Mouse (Mus musculus) lung, postnatal 0 days (tissue): ENCODE results near the gene Uqcc1. TPM values are rescaled to one million over a fixed set of nuclear protein-coding genes. Genes with fewer than 3 reads are reported as not detected.
"Not testable (repeated sequence)": the region's sequence is repeated elsewhere in the genome, so short reads cannot be mapped to it uniquely, and the experiment has no call there.

Experiments used
- ATAC-seq: fragments of 200-750 bp; cut with Nextera tagmentation; 2 replicates; pipeline ENCODE4 v1.8.0; 2017; ENCODE audit warnings: moderate library complexity
- DNase-seq: peaks from one replicate; pipeline ENCODE4 v3.0.0-alpha.2; 2016; ENCODE audit warnings: low spot score
- H3K27ac ChIP-seq: fragments of 300-500 bp; sonication (generic); 2 replicates; pipeline ENCODE4 v1.5.1; 2014; ENCODE audit warnings: antibody characterized with exemption, mild to moderate bottlenecking, low read length, mixed read lengths
- H3K27me3 ChIP-seq: fragments of 300-500 bp; sonication (generic); replicated peaks from 2 replicates; pipeline ENCODE4 v1.6.1; 2014; ENCODE audit warnings: low read length, mixed read lengths; ENCODE audit not compliant: insufficient read depth
- H3K36me3 ChIP-seq: fragments of 300-500 bp; sonication (generic); 2 replicates; pipeline ENCODE4 v1.6.1; 2014; ENCODE audit warnings: low read length, mixed read lengths; ENCODE audit not compliant: insufficient read depth
- H3K4me1 ChIP-seq: fragments of 300-500 bp; sonication (generic); 2 replicates; pipeline ENCODE4 v1.6.1; 2014; ENCODE audit warnings: antibody characterized with exemption, low read depth, low read length, mixed read lengths; ENCODE audit not compliant: insufficient read depth
- H3K4me2 ChIP-seq: fragments of 300-500 bp; sonication (generic); replicated peaks from 2 replicates; pipeline ENCODE4 v1.6.1; 2014; ENCODE audit warnings: low read depth, mild to moderate bottlenecking, low read length, moderate library complexity, mixed read lengths
- H3K4me3 ChIP-seq: fragments of 300-500 bp; sonication (generic); 2 replicates; pipeline ENCODE4 v1.5.1; 2014; ENCODE audit warnings: low read depth, low read length
- H3K9ac ChIP-seq: fragments of 300-500 bp; sonication (generic); replicated peaks from 2 replicates; pipeline ENCODE4 v1.6.1; 2014; ENCODE audit warnings: low read depth, mild to moderate bottlenecking
- H3K9me3 ChIP-seq: fragments of 300-500 bp; sonication (generic); 2 replicates; pipeline ENCODE4 v1.6.1; 2016; ENCODE audit warnings: low read length, mixed read lengths
- CTCF ChIP-seq: IDR thresholded peaks from 2 replicates; pipeline ENCODE4 v1.5.1; 2016; ENCODE audit warnings: antibody characterized with exemption, mild to moderate bottlenecking
- EP300 ChIP-seq: IDR thresholded peaks from 2 replicates; pipeline ENCODE4 v1.6.1; 2016; ENCODE audit warnings: antibody characterized with exemption, mild to moderate bottlenecking, control low read depth
- WGBS: fragments of 180-500 bp; shearing (Covaris S2); extraction: QIAGEN DNeasy Blood & Tissue Kit; methylation state at CpG from one replicate; pipeline ENCODE4 v1.1.7; 2014; 5-methylcytosine and 5-hydroxymethylcytosine counted together
- polyA plus RNA-seq: library from polyadenylated mRNA; unstranded; fragments of >200 nt; fragmentation: Nextera tagmentation; extraction: Ambion mirVana; gene quantifications from 2 replicates; pipeline ENCODE4 v1.2.1, GENCODE M21; 2015

The Uqcc1 gene
- polyA plus RNA-seq, 1 experiment from 2014 or later: 24.4 TPM

DNA sequence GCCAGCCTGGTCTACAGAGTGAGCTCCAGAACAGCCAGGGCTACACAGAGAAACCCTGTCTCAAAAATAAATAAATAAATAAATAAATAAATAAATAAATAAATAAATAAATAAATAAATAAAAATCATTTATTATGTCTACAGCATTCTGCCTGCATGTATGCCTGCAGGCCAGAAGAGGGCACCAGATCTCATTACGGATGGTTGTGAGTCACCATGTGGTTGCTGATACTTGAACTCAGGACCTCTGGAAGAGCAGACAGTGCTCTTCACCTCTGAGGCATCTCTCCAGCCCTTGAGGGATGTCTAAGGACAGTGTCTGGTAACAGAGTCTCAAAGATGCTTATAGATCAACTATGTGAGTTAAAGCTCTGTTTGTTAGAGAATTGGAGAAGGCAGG, 98.0 kb downstream of the Uqcc1 start:
- not testable (repeated sequence) for H3K9ac ChIP-seq, H3K4me3 ChIP-seq, H3K9me3 ChIP-seq, H3K4me1 ChIP-seq, H3K36me3 ChIP-seq, DNase-seq, ATAC-seq, H3K27ac ChIP-seq, H3K27me3 ChIP-seq, H3K4me2 ChIP-seq
- WGBS: 56% methylated on average over 1 of the region's 1 CpGs
- peak; percentile 44 for TF ChIP-seq CTCF

DNA sequence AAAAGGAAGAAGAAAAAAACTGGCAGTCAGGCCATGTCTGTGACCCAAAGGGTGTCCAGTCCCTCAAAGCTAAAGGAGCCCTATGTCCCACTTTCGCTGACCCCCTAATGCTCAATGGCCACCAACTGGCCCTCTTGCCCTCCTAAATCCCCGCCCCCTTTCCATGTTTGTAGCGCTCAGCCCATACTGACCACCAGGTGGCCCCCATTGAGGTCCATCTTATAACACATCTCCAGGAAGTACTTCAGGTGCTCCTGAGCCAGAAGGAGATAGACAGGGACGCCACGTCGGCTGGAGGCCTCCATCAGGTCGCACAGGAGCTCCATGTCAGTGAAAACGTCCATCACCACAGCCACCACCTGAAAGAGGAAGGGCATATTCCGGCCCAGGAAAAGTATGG, 98.8 kb downstream of the Uqcc1 start:
- TF ChIP-seq CTCF (peak; percentile 38), EP300 (no peak)
- Histone ChIP-seq H3K4me3 (no peak overlapping the region), H3K27ac (no peak overlapping the region), H3K9ac (no peak overlapping the region), H3K36me3 (no peaks in the 10 kb centered on the region), H3K4me2 (no peak overlapping the region), H3K27me3 (no peaks in the 10 kb centered on the region), H3K4me1 (peaks cover 6% of the 10 kb centered on the region; the same call in 1 of the 2 replicates), H3K9me3 (no peaks in the 10 kb centered on the region)
- DNase-seq: no peak
- no peak for ATAC-seq
- WGBS: 50% methylated on average over 9 of the region's 9 CpGs

DNA sequence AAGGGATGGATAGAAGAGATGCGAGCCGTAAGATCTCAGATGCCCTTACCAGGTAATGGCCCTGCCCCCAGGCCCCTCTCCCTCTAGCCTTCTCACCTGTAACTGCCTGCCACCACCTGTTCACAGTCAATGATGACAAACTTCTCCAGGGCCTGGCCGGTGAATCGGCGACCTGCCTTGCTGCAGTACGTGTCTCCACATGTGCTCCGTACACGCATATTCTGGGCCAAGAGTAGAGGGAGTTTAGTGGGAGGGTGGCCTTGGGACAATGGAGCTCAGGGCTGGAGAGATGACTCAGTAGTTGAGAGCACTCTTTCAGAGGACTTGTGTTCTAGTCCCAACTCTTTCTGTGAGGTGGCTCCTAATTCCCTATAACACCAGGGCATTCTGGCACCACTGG, 99.3 kb downstream of the Uqcc1 start:
- Histone ChIP-seq H3K9me3 (no peaks in the 10 kb centered on the region), H3K36me3 (no peaks in the 10 kb centered on the region), H3K4me2 (no peak overlapping the region), H3K4me1 (peaks cover 6% of the 10 kb centered on the region; the same call in 1 of the 2 replicates), H3K27me3 (no peaks in the 10 kb centered on the region), H3K4me3 (no peak overlapping the region), H3K9ac (no peak overlapping the region), H3K27ac (no peak overlapping the region)
- ATAC-seq (no peak), DNase-seq (no peak)
- 87% methylated on average over 8 of the region's 8 CpGs for WGBS
- TF ChIP-seq CTCF: no peak
- TF ChIP-seq EP300: no peak

DNA sequence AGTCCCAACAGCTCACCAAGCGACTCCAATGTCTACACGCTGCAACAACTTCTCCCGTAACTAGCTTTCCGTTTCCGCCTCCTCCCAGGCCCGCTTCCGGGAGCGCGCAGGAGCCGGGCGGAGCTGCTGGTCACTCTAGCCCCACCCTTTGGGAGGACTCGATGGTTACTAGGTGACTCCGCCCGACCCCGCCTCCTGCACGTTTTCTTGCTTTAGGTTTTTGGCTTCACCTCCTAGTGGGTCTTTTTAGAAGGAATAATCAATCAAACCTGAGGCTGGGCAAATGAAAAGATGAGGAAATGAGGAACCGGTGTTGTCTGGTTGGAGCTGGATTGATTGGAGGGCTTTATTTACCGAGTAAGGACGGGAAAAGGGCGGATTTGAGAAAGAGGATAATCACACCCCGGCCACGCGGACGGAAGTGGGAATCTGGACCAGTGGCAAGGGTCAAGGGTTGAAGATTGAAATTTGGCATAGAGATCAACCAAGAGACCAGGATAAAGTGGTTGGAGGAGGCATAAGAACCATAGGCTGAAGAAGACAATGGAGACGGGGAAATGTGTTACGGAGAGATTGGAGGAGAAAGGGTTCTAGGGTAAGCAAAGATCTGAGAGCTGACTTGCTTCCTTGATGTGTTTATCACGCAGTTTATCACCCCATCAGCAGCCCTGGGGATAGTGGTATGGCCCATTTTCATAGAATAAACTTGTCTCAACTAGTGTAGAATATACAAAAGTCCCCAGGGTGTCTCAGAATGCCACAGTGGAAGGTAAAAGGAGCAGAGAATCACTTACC, 103.3 kb downstream of the Uqcc1 start, which contains the start of gene Eif6:
Gene Eif6 (minus strand): TSS at position 296 of the 795 bp plus-strand sequence.
- TF ChIP-seq EP300 (peak; percentile 55), CTCF (no peak; the same call in 1 of the 2 replicates)
- DNase-seq (peak; percentile 98), ATAC-seq (peak; percentile 98)
- H3K4me3 ChIP-seq: peak within 1 kb of the TSS; percentile 78
- peaks cover 14% of the 10 kb centered on the region; the same call in 1 of the 2 replicates for H3K36me3 ChIP-seq
- H3K4me2 ChIP-seq: peak within 1 kb of the TSS; percentile 85
- H3K27ac ChIP-seq: peak within 1 kb of the TSS; percentile 91
- peaks cover 9% of the 10 kb centered on the region; the same call in 1 of the 2 replicates for H3K4me1 ChIP-seq
- under 1% methylated on average over 27 of the region's 27 CpGs for WGBS
- no peaks in the 10 kb centered on the region for H3K9me3 ChIP-seq
- H3K27me3 ChIP-seq: no peaks in the 10 kb centered on the region
- H3K9ac ChIP-seq: peak within 1 kb of the TSS; percentile 84

DNA sequence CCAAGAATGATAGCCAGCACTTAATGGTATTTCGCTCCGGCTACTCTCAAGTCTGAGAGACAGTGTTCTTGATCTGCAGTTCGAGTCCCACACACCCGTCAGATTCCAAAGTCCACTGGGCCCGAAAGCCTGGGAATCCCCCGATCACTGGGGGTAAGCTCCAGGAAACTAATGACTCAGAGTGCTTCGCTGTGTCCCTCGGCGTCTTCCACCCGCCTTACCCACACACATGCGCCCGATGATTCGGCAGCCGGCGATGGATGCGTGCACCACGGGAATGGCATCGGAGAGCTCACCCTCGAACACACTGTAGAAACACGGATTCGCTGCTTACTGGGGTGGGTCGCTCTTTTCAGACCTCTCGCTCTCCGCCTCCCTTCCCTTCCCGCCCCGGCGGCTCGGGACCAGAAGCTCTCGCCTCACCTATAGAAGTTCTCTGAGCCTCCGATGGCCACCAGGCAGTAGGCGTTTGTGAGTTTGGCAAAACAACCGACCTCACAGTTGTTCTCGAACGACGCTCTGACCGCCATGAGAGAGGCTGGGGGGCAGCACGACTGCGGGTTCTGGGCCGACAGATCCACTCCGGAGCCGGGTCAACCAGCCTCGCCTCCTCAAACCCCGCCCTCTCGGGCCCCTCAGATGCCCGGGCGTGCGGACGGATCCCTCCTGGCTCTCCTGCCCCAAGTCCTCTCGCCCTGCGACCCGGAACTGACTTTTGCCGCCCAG, 104.0 kb downstream of the Uqcc1 start:
- Histone ChIP-seq H3K4me1 (peaks cover 9% of the 10 kb centered on the region; the same call in 1 of the 2 replicates), H3K4me3 (peak overlapping the region; percentile 78), H3K27me3 (no peaks in the 10 kb centered on the region), H3K27ac (peak overlapping the region; percentile 91), H3K9me3 (no peaks in the 10 kb centered on the region), H3K36me3 (peaks cover 14% of the 10 kb centered on the region; the same call in 1 of the 2 replicates), H3K9ac (peak overlapping the region; percentile 84), H3K4me2 (peak overlapping the region; percentile 85)
- peak; percentile 29 for ATAC-seq
- TF ChIP-seq CTCF (no peak), EP300 (no peak)
- peak; percentile 51 for DNase-seq
- 2% methylated on average over 50 of the region's 52 CpGs for WGBS

DNA sequence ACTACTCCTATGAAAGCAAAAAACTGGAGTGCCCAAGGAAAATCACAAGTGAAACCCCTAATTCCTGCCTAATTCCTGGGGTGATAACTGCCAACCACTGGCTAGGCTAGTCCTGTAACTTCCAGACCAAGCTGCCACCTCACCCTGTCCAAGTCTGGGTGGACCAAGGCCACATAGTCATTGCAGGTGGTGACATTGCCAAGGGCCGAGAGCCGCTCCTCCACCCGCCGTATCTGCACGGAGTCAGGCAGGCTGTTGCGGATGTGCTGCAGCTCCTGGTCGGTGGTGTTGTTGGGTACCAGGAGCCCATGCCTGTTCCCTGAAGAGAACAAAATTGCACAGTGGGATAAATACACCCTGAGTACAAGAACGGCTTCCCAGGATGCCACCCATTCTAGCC, 106.4 kb downstream of the Uqcc1 start:
- no peak overlapping the region for H3K27ac ChIP-seq
- no peaks in the 10 kb centered on the region for H3K27me3 ChIP-seq
- H3K36me3 ChIP-seq: peaks cover 14% of the 10 kb centered on the region; the same call in 1 of the 2 replicates
- peaks cover 9% of the 10 kb centered on the region; the same call in 1 of the 2 replicates for H3K4me1 ChIP-seq
- no peak overlapping the region for H3K4me2 ChIP-seq
- TF ChIP-seq EP300 (no peak), CTCF (no peak)
- H3K9me3 ChIP-seq: no peaks in the 10 kb centered on the region
- 96% methylated on average over 8 of the region's 8 CpGs for WGBS
- DNase-seq (no peak), ATAC-seq (no peak)
- H3K9ac ChIP-seq: no peak overlapping the region
- H3K4me3 ChIP-seq: no peak overlapping the region
